Mouse (Mus musculus): Measurements from ENCODE around the gene Slc16a3.
A peak's percentile ranks its signal among the peaks of the same experiment; 100 is the strongest.

Slc16a3 gene

DNA sequence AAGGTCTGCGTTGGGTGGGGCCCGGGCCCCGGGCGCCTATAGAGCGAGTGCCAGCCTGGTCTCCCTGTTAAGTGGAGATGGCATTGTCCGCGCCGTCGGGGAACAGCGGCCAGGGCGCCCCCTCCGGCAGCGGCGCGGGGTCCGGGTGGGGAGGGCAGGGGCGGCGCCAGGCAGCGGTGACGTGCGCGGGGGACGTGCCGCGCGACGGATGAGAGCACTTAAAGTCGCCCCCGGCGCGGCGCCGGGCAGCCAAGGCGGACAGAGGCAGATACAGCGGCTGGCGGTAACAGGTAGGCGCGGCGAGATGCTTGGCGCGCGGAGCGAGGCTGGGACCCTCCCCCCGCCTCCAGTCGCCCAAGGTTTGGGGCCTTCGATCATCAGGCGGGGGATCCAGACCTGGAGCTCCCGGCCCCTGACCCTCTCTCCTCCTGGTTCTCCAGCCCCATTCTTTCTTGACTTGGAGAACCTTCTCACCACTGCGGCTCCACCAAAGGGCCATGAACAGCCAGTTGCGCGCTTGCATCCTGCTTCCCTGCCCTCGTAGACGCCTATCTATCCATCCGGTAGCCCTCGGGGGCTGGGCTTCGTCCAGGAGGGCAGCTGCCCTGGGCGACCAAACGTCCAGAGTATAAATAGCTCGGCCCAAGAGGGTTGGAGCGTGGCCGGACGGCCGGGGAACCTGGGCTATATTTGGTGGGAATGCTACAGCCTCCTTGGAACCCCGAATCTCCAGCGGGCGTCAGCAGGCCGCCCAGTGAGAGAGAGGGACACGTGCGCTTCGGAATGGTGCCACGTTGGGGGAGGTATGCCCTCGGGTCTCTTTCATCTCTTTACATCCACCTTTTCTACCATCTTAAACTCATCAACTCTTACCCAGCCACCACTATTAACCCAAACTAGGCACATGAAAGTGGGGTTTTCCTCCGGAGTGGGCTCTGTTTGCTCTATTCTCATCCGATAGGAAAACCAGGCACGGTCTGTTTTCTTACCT, 876 bp downstream of the Slc16a3 start:
- DNase-seq (ENCODE audit: low spot score): peak; percentile 41

- DNase-seq (ENCODE audit: low spot score): no peak
Observed at GRCm38 (mm10) chr11:120949863-120950262, 1.6 kb downstream of the Slc16a3 start.

DNA sequence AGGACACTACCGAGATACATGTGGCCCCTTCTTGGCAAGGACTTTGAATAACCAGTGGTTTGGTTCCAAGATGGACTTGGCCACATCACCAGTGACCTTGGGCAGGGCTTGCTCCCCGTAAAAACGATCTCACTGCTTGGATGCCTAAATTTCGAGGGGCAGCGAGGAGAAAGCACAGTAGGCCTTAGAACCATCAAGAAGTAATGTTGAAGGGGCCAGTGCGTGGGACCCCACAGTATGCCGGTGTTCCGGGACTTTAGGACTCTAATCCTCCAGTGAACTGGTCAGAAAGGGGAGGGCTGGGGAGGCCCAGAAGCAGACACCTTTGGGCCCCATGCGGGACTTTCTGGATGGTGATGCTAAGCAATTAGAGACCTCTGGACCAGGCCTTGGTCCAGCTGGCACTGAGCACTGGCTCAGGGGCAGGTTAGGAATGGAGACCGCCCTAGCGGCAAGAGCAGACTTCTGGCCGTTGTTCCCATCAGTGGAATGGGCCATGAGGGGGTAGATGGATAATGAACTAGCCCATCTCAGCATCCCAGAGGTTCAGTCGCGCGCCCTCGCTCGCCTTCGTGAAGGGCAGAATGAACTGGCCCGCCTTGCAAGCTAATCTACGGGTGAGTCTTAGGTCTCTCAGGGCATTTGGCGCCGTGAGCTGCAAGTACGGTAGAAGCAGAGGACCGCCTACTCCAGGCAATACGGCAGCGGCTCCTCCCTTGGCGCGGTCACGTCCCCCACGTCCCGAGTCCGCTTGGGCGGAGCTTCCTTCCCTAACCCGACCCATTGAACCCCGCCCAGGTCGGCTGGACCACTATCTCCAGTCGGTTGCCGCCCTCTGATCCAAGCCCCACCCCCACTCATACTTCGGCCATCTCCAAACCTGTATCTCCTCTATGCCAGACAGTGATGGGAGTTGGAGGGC, 2.3 kb downstream of the Slc16a3 start:
- DNase-seq (ENCODE audit: low spot score): peak; percentile 61

DNA sequence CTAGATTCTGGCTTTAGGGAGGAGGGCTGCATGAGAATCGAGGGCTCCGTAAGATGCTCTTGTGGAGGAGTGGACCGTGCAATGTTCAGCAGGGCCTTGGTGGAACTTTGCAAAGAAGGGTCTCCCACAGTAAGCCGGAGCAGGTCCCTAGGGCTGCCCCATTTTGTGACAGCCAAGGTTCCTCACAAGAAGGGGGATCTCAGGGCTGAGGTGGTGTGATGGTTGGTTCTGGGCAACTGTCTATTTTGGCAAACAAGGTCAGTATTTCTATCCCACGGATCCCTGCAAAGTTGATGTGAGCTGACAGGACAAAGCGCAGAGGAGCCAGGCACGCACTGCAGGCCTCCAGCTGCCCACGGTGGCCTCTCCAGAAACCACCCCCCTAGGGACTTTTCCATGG, 3.0 kb downstream of the Slc16a3 start:
- DNase-seq (ENCODE audit: low spot score): no peak

GRCm38 (mm10) chr11:120951731-120952730, 3.8 kb downstream of the Slc16a3 start:
- no peak for DNase-seq (ENCODE audit: low spot score)

GRCm38 (mm10) chr11:120954936-120955335, 6.7 kb downstream of the Slc16a3 start:
- no peak for DNase-seq (ENCODE audit: low spot score)

DNA sequence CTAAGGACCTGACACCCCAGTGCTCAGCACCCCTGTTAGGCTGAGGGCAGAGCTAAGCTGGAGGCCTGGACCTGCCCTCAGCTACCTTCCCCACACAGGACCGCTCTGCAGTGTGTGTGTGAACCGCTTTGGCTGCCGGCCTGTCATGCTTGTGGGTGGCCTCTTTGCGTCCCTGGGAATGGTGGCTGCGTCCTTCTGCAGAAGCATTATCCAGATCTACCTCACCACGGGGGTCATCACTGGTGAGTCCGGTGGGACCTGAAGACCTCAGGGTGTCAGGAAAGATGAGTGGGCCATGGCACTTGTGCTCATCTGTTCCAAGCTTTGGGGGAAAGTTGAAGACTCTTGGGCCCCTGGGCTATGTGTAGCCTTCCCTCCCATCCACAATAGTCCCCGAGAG, 7.4 kb downstream of the Slc16a3 start:
- DNase-seq (ENCODE audit: low spot score): no peak

- no peak for DNase-seq (ENCODE audit: low spot score)
Observed at GRCm38 (mm10) chr11:120957052-120957451, 8.8 kb downstream of the Slc16a3 start.

DNA sequence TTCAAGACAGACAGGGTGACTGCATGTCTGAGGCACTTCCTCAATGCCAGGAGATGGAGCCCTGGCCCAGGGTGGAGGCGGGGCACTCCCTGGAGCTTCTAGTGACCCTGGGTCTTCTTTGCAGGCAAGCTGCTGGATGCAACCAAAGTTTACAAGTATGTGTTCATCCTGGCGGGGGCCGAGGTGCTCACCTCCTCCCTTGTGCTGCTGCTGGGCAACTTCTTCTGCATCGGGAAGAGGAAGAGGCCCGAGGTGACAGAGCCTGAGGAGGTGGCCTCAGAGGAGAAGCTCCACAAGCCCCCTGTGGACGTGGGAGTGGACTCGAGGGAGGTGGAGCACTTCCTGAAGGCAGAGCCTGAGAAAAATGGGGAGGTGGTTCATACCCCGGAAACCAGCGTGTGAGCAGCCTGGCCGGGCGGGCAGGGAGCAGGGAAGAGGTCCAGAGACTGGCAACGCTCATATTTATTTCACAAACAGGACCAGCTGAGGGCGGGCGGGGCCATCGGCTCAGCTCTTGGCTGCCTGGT, 9.5 kb downstream of the Slc16a3 start:
- no peak for DNase-seq (ENCODE audit: low spot score)

DNA sequence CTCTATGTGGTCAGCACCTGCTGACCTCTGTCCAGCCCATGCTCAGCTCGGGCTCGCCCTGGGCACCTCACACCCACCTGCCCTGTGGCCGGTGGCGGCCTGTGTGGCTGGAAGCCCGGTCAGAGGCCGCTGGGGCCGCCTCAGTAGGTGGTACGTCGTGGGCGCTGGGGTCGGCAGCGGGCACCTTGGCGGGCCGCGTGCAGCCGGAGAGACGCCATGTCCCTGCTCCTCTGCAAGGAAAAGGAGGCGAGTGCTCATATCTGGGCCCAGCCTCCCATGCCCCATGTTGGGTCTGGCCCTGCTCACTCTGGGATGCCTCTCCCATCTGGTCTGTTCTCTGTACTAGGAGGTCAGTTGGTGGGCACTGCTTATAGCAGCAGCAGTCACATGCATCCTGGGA, 10.8 kb downstream of the Slc16a3 start:
- DNase-seq (ENCODE audit: low spot score): no peak

DNA sequence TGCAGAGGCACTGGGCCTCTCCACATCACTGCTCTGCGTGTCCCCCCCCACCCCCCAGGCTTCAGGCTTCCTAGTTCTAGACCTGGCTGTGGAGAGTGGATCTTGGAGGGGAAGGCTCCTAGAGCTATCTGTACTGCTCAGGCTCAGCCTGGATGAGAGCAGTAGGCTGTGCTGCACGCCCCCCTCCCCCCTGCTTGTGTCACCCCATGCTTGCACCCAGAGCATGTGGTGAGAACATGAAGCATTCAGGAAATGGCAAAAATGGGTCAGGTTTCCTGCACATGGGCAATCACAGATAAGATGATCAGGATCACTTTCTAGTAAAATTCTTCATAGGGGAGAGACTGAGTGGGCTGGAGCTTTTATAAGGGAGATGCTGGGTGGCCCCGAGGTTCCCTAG, 11.3 kb downstream of the Slc16a3 start:
- no peak for DNase-seq (ENCODE audit: low spot score)

- no peak for DNase-seq (ENCODE audit: low spot score)
Observed at GRCm38 (mm10) chr11:120960248-120960647, 12.0 kb downstream of the Slc16a3 start.

- DNase-seq (ENCODE audit: low spot score): no peak
Observed at GRCm38 (mm10) chr11:120961594-120961993, 13.3 kb downstream of the Slc16a3 start.

GRCm38 (mm10) chr11:120962050-120962771, 13.9 kb downstream of the Slc16a3 start:
- no peak for DNase-seq (ENCODE audit: low spot score)

DNA sequence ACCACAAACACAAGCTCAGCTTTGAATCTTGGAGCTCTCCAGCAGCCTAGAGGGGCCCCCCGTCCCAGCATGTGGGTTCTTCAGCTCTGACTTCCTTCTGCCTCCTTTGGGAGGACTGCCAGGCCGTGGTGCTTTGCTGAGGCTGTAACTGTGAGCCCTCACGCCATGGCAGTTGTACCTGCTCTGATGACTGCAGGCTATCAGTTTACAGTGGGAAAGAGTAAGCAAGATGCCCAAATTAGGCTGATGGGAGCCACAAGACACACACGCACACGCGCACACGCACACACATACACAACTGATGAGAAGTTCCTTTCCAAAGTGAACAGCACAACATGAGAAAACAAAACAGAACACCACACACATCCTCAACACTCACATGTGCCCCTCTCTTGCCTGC, 14.6 kb downstream of the Slc16a3 start:
- no peak for DNase-seq (ENCODE audit: low spot score)

DNA sequence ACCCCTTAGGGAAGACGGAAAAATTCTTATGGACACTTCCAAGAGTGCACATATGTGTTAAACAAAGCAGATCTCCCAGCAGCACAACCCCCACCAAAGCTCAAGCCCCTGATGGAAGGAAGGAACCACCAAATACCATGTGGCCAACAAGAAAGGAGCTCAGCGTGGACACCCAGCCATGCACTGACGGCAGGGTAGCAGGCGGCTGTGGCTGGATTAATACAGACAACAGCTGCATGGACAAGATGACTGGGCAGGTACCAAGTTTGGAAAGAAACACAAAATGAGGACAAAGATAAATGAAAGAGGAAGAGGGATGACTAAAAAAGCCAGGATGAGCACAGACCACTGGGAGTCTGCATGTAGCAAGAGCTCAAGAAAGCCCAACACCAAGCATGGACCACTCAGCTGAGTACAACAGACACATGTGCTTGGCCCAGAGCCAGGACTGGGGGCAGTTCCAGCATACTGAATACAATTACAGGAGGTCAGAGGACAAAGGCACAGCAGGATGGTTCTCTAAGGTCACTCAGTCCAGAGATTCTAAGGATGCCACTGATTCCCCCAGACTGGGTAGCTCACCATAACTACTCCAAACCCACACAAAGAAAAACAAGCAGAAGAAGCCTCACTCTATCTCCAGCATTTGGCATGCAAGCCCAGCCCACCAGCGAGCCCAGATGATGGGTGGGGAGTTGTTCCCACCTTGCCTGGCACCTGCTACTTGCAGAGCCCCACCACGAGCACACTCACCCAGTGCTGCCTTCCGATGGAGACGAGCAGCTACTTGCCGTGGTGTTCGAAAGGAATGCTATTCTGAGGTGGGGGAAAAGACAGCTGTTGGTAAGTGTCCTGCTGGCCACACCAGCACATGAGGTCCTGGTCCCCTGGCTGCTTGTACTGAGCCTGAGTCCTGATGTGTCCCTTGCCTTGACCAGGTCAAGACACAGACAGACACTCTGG, 16.2 kb downstream of the Slc16a3 start:
- DNase-seq (ENCODE audit: low spot score): no peak

- no peak for DNase-seq (ENCODE audit: low spot score)
Observed at GRCm38 (mm10) chr11:120965587-120965986, 17.3 kb downstream of the Slc16a3 start.

- no peak for DNase-seq (ENCODE audit: low spot score)
Observed at GRCm38 (mm10) chr11:120969742-120970141, 21.5 kb downstream of the Slc16a3 start.

DNA sequence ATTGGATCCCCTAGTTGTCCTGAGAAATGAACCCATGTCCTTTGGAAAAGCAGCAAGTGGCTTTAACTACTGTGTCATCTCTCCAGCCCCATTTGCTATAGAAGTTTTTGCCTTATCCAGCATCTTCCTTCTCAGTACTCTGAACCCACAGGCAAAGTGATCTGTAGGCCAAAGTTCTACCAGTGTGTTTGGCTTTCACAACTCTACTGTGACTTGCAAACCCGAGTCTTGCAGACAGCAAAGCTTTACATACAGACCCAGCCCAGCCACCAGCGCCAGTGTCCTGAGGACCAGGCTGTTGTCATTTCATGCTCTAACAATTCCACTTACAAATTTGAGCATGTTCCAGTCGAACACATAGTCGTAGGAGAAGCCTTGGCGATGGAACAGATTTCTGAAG, 23.0 kb downstream of the Slc16a3 start:
- DNase-seq (ENCODE audit: low spot score): no peak

Measured in T-cell, adult 2 months (primary cell).